Mouse (Mus musculus) testis, adult 2 months (tissue): ENCODE measurements around the gene Id4.

Source experiments
- CTCF ChIP-seq: fragments of 200-500 bp; IDR thresholded peaks from 2 replicates; pipeline ENCODE4 v1.5.1; 2012; ENCODE audit warnings: low read depth, mild to moderate bottlenecking, inconsistent platforms, low read length, moderate library complexity; ENCODE audit not compliant: control insufficient read depth, insufficient read depth, insufficient replicate concordance
- POLR2A ChIP-seq: fragments of 200-500 bp; IDR thresholded peaks from 2 replicates; pipeline ENCODE4 v1.6.1; 2012; ENCODE audit warnings: low read depth, mild to moderate bottlenecking, inconsistent platforms, low read length, moderate library complexity; ENCODE audit not compliant: control insufficient read depth

DNA sequence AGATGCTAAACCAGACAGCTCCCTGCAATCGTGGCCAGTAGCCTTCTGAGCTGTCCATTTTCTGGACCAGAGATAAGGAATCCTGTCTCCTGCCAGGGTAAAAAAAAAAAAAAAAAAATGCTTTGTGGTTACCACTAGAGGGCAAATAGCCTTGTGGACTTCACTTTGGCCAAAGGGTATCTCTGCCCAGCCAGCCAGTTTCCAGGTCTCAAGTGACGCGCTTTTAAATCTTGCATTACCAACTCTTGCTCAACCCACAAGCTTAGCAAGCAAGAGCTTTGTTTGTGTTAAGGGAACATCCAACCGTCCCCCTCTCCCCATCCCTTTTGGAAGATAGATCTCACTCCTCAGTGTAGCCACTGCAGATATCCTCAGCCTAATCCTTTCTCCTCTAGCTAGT, 23.5 kb upstream of the Id4 start:
- TF ChIP-seq CTCF, result no peak
- no peak for TF ChIP-seq POLR2A
